Mouse (Mus musculus) MEL (cell line): Measurements from ENCODE around the gene Synpo2l. TPM values are rescaled to one million over a fixed set of nuclear protein-coding genes. Genes with fewer than 3 reads are reported as not detected.

Experiments
- DNase-seq: peaks from one replicate; pipeline ENCODE4 v3.0.0; 2011; ENCODE audit warnings: low read depth, low spot score
- H3K27ac ChIP-seq: 2 replicates; pipeline ENCODE4 v1.5.1; 2012; ENCODE audit warnings: low read depth, mild to moderate bottlenecking, control low read depth, low read length, moderate library complexity; ENCODE audit not compliant: control insufficient read depth
- H3K27me3 ChIP-seq, 2 experiments: fragments of 150-350 bp in 1 of 2; sonication (generic) in 1 of 2; 2 replicates each; pipeline ENCODE4 v1.6.1; 2012; ENCODE audit warnings: low read length in 2 of 2, mild to moderate bottlenecking in 2 of 2, improper control_type of control experiment in 1 of 2, moderate library complexity in 1 of 2; ENCODE audit not compliant: insufficient read depth in 2 of 2, control insufficient read depth in 1 of 2
- H3K36me3 ChIP-seq, 2 experiments: 2 replicates each; pipeline ENCODE4 v1.6.1; 2012 to 2014; ENCODE audit warnings: low read length in 2 of 2, improper control_type of control experiment in 1 of 2, inconsistent platforms in 1 of 2, mild to moderate bottlenecking in 1 of 2; ENCODE audit not compliant: insufficient read depth in 2 of 2, control insufficient read depth in 1 of 2
- H3K4me1 ChIP-seq, 2 experiments: fragments of 150-350 bp in 1 of 2; sonication (generic) in 1 of 2; 2 replicates each; pipeline ENCODE4 v1.6.1; 2012; ENCODE audit warnings: low read length in 2 of 2, improper control_type of control experiment in 1 of 2, mild to moderate bottlenecking in 1 of 2; ENCODE audit not compliant: insufficient read depth in 2 of 2, control insufficient read depth in 1 of 2
- H3K4me3 ChIP-seq, 2 experiments: fragments of 150-350 bp in 1 of 2; sonication (generic) in 1 of 2; 2 replicates each; pipeline ENCODE4 v1.5.1; 2012; ENCODE audit warnings: low read depth in 2 of 2, low read length in 2 of 2, mild to moderate bottlenecking in 2 of 2, moderate library complexity in 2 of 2, control low read depth in 1 of 2, improper control_type of control experiment in 1 of 2; ENCODE audit not compliant: control insufficient read depth in 1 of 2, insufficient read depth in 1 of 2
- H3K79me2 ChIP-seq: 2 replicates; pipeline ENCODE4 v1.6.1; 2012; ENCODE audit warnings: mild to moderate bottlenecking, low read length, moderate library complexity; ENCODE audit not compliant: control insufficient read depth, poor library complexity, insufficient read depth
- H3K9ac ChIP-seq: 2 replicates; pipeline ENCODE4 v1.6.1; 2012; ENCODE audit warnings: low read depth, mild to moderate bottlenecking, control low read depth, low read length, moderate library complexity; ENCODE audit not compliant: control insufficient read depth, poor library complexity, severe bottlenecking
- H3K9me3 ChIP-seq: fragments of 150-350 bp; sonication (generic); replicated peaks from 2 replicates; pipeline ENCODE4 v1.6.1; 2012; ENCODE audit warnings: mild to moderate bottlenecking, low read length, improper control_type of control experiment, moderate library complexity; ENCODE audit not compliant: insufficient read depth
- BHLHE40 ChIP-seq: IDR thresholded peaks from 2 replicates; pipeline ENCODE4 v1.6.1; 2012; ENCODE audit warnings: low read depth, mild to moderate bottlenecking, inconsistent platforms, low read length, improper control_type of control experiment, borderline replicate concordance
- CHD1 ChIP-seq: IDR thresholded peaks from 2 replicates; pipeline ENCODE4 v1.6.1; 2012; ENCODE audit warnings: low read depth, mild to moderate bottlenecking, inconsistent platforms, low read length, improper control_type of control experiment
- CHD2 ChIP-seq: IDR thresholded peaks from 2 replicates; pipeline ENCODE4 v1.6.1; 2011; ENCODE audit warnings: low read length, improper control_type of control experiment
- CTCF ChIP-seq, 3 experiments: IDR thresholded peaks in 2 of 3; conservative IDR thresholded peaks in 1 of 3; 2 replicates each; pipeline ENCODE4 v1.5.1; 2011 to 2012; ENCODE audit warnings: low read length in 3 of 3, low read depth in 2 of 3, mild to moderate bottlenecking in 2 of 3, improper control_type of control experiment in 1 of 3, inconsistent platforms in 1 of 3, mixed read lengths in 1 of 3, moderate library complexity in 1 of 3; ENCODE audit not compliant: control insufficient read depth in 1 of 3, insufficient read depth in 1 of 3, poor library complexity in 1 of 3, severe bottlenecking in 1 of 3
- E2F4 ChIP-seq: IDR thresholded peaks from 2 replicates; pipeline ENCODE4 v1.6.1; 2011; ENCODE audit warnings: low read depth, low read length, improper control_type of control experiment, borderline replicate concordance
- ELF1 ChIP-seq: IDR thresholded peaks from 2 replicates; pipeline ENCODE4 v1.6.1; 2014; ENCODE audit warnings: low read depth, mild to moderate bottlenecking, inconsistent platforms, low read length, improper control_type of control experiment, moderate library complexity
- EP300 ChIP-seq, 2 experiments: IDR thresholded peaks; 2 replicates each; pipeline ENCODE4 v1.6.1; 2011; ENCODE audit warnings: improper control_type of control experiment in 2 of 2, low read length in 2 of 2, low read depth in 1 of 2, mild to moderate bottlenecking in 1 of 2
- ETS1 ChIP-seq: IDR thresholded peaks from 2 replicates; pipeline ENCODE4 v1.6.1; 2012; ENCODE audit warnings: low read depth, mild to moderate bottlenecking, inconsistent platforms, low read length, improper control_type of control experiment, moderate library complexity
- HCFC1 ChIP-seq: IDR thresholded peaks from 2 replicates; pipeline ENCODE4 v1.6.1; 2012; ENCODE audit warnings: low read depth, mild to moderate bottlenecking, inconsistent platforms, low read length, improper control_type of control experiment, moderate library complexity
- JUND ChIP-seq: IDR thresholded peaks from 2 replicates; pipeline ENCODE4 v1.6.1; 2011; ENCODE audit warnings: low read depth, mild to moderate bottlenecking, improper control_type of control experiment, low read length
- MAFK ChIP-seq: IDR thresholded peaks from 2 replicates; pipeline ENCODE4 v1.6.1; 2011; ENCODE audit warnings: low read depth, mild to moderate bottlenecking, low read length, improper control_type of control experiment, borderline replicate concordance
- MAZ ChIP-seq: IDR thresholded peaks from 2 replicates; pipeline ENCODE4 v1.6.1; 2012; ENCODE audit warnings: low read depth, mild to moderate bottlenecking, inconsistent platforms, low read length, improper control_type of control experiment
- MXI1 ChIP-seq: IDR thresholded peaks from 2 replicates; pipeline ENCODE4 v1.6.1; 2011; ENCODE audit warnings: mild to moderate bottlenecking, low read depth, low read length, improper control_type of control experiment
- MYB ChIP-seq: IDR thresholded peaks from 2 replicates; pipeline ENCODE4 v1.6.1; 2011; ENCODE audit warnings: mild to moderate bottlenecking, low read depth, low read length, improper control_type of control experiment
- MYC ChIP-seq: IDR thresholded peaks from 2 replicates; pipeline ENCODE4 v1.6.1; 2011; ENCODE audit warnings: low read depth, mild to moderate bottlenecking, low read length, improper control_type of control experiment, moderate library complexity
- NELFE ChIP-seq: IDR thresholded peaks from 2 replicates; pipeline ENCODE4 v1.6.1; 2011; ENCODE audit warnings: low read depth, low read length, improper control_type of control experiment
- NRF1 ChIP-seq: IDR thresholded peaks from 2 replicates; pipeline ENCODE4 v1.6.1; 2014; ENCODE audit warnings: low read depth, mild to moderate bottlenecking, inconsistent platforms, low read length, improper control_type of control experiment, moderate library complexity; ENCODE audit not compliant: poor library complexity, insufficient read depth, severe bottlenecking
- POLR2A ChIP-seq, 2 experiments: IDR thresholded peaks; 2 replicates each; pipeline ENCODE4 v1.6.1; 2011 to 2012; ENCODE audit warnings: low read length in 2 of 2, mild to moderate bottlenecking in 2 of 2, control low read depth in 1 of 2, improper control_type of control experiment in 1 of 2, low read depth in 1 of 2, moderate library complexity in 1 of 2; ENCODE audit not compliant: control insufficient read depth in 1 of 2, insufficient read depth in 1 of 2, poor library complexity in 1 of 2
- POLR2AphosphoS2 ChIP-seq: IDR thresholded peaks from 2 replicates; pipeline ENCODE4 v1.6.1; 2011; ENCODE audit warnings: low read length, improper control_type of control experiment
- POLR2AphosphoS5 ChIP-seq: IDR thresholded peaks from 2 replicates; pipeline ENCODE4 v1.6.1; 2012; ENCODE audit warnings: low read depth, borderline replicate concordance, mild to moderate bottlenecking, inconsistent platforms, low read length, moderate library complexity, mixed read lengths
- SIN3A ChIP-seq: IDR thresholded peaks from 2 replicates; pipeline ENCODE4 v1.6.1; 2012; ENCODE audit warnings: low read length, improper control_type of control experiment, inconsistent platforms
- SMC3 ChIP-seq: IDR thresholded peaks from 2 replicates; pipeline ENCODE4 v1.6.1; 2011; ENCODE audit warnings: low read depth, low read length, improper control_type of control experiment
- TBP ChIP-seq: IDR thresholded peaks from 2 replicates; pipeline ENCODE4 v1.8.0; 2011; ENCODE audit warnings: low read depth, low read length, improper control_type of control experiment
- TCF12 ChIP-seq: IDR thresholded peaks from 2 replicates; pipeline ENCODE4 v1.6.1; 2014; ENCODE audit warnings: low read depth, mild to moderate bottlenecking, inconsistent platforms, low read length, improper control_type of control experiment, moderate library complexity
- ZMIZ1 ChIP-seq: IDR thresholded peaks from 2 replicates; pipeline ENCODE4 v1.6.1; 2012; ENCODE audit warnings: low read depth, mild to moderate bottlenecking, inconsistent platforms, low read length, improper control_type of control experiment, moderate library complexity
- polyA plus RNA-seq, 2 experiments: library from polyadenylated mRNA; stranded (reverse) in 1 of 2; unstranded in 1 of 2; fragments of >175 nt in 1 of 2; fragments of >200 nt in 1 of 2; gene quantifications; 2 replicates each; pipeline versions ENCODE4 v1.2.1 to v1.2.4; 2012; ENCODE audit warnings: low replicate concordance in 2 of 2, low read depth in 1 of 2; ENCODE audit not compliant: insufficient read length in 2 of 2, insufficient read depth in 1 of 2, missing spikeins in 1 of 2
- total RNA-seq: library from RNA; depleted of rRNA; stranded (reverse); fragments of 300-350 nt; gene quantifications from 2 replicates; pipeline ENCODE4 v1.2.3, GENCODE M21; 2012

Gene Synpo2l
- total and polyA plus RNA-seq, 3 experiments: 0.04 to 0.06 TPM; not detected in 1

DNA sequence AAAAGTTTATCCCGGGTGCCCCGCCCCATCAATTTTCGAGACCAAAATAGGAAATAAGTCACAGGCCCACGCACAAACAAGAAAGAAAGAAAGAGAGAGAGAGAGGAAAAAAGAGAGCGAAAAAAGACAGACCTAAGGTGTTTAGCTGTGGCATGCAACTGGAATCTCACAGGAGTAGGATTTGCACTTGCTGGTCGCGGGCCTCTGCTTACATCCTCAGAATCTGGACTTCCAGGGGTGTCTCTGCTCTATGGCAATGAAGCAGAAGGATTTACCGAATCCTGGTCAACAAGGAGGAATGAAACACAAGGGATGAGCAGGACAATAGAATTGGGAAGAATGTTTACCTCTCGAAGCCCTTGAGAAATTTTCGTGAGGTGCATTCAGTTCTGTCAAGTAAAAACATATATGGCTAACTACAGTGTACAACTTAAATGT lies 26.7 kb downstream of the Synpo2l start:
- DNase-seq: peak; percentile 51
- TF ChIP-seq CHD1: peak; percentile 92; the same call in 1 of the 2 replicates
- 0 out of 2 replicates have a peak, but pooled peaks have one; percentile 40 for TF ChIP-seq JUND
- TF ChIP-seq MXI1: no peak
- H3K36me3 ChIP-seq: peaks cover 0 to 16% of the 10 kb centered on the region in 2 experiments; a peak in 2 of 4 replicates
- H3K27me3 ChIP-seq: no peaks in the 10 kb centered on the region
- H3K9ac ChIP-seq: peak overlapping the region; percentile 100
- H3K4me3 ChIP-seq: peak overlapping the region; percentile 86 to 100
- H3K79me2 ChIP-seq: peaks cover 13% of the 10 kb centered on the region
- peak overlapping the region; percentile 97 for H3K27ac ChIP-seq
- peaks cover 2 to 13% of the 10 kb centered on the region in 2 experiments; a peak in 3 of 4 replicates for H3K4me1 ChIP-seq
- H3K9me3 ChIP-seq: no peaks in the 10 kb centered on the region

DNA sequence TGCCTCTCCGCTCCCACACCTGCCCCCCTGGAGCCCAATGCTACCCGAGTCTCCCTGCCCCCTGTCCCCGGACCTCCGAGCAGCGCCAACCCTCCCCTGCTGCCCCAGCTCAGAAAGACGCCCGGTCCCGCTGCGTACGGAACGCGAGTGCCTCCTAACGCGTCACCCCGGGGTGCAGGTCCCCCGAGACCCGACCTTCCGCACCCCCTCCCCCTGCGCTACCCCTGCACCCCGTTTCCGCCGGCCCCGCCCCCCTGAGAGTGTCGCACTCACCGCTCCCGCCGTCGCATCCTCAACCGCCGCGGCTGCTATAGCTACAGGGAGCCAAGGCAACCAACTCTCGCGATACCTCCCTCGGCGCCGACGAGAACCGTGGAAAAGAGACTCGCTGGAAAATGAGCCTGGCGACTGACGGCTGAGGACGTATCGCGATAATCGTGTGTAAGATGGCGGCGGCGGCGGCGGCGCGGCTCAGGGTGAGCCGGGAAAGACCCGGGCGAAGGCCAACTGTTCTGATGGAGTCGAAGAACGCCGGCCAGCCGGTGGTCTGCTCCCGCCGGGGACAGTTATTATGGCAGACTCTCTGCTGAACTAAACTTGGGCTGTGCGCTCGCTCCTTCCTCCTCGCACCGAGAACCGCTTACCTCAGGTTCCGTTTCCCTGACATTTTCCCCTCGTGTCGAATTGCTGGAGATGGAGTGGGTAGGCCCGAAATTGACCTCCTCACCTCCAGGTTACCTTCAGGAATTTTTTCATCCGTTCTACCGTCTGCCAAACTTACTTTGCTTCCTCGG lies 27.3 kb downstream of the Synpo2l start, which contains the start of gene Usp54:
Gene Usp54 (minus strand): TSS at position 420 of the 794 bp plus-strand sequence.
- DNase-seq: peak; percentile 99
- H3K27ac ChIP-seq: peak within 1 kb of the TSS; percentile 97
- H3K9me3 ChIP-seq: no peaks in the 10 kb centered on the region
- peaks cover 0 to 14% of the 10 kb centered on the region in 2 experiments; a peak in 2 of 4 replicates for H3K36me3 ChIP-seq
- no peak for TF ChIP-seq POLR2AphosphoS5
- peak; percentile 76; the same call in 1 of the 2 replicates for TF ChIP-seq POLR2AphosphoS2
- peak; percentile 53; the same call in 1 of the 2 replicates for TF ChIP-seq TCF12
- TF ChIP-seq SIN3A: peak; percentile 84
- TF ChIP-seq MYB: peak; percentile 49; the same call in 1 of the 2 replicates
- TF ChIP-seq CTCF (IDR thresholded peaks at IDR 0.05 in 2 of 3, conservative IDR thresholded peaks at IDR 0.05 in 1 of 3; ENCODE audit: control insufficient read depth in 1 of 3, insufficient read depth in 1 of 3, low read depth in 2 of 3, low read length in 3 of 3, poor library complexity in 1 of 3, severe bottlenecking in 1 of 3): no peak
- peak; percentile 85 for TF ChIP-seq HCFC1
- TF ChIP-seq MAFK: no peak
- peak; percentile 89 for TF ChIP-seq MXI1
- TF ChIP-seq E2F4: no peak; the same call in 1 of the 2 replicates
- peak; percentile 74; the same call in 1 of the 2 replicates for TF ChIP-seq ZMIZ1
- peak in 1 of 2 experiments; percentile 22; a peak in 1 of 4 replicates for TF ChIP-seq EP300 (IDR thresholded peaks at IDR 0.05; ENCODE audit: low read depth in 1 of 2, low read length in 2 of 2)
- peak; percentile 77 for TF ChIP-seq NELFE
- peak; percentile 16; the same call in 1 of the 2 replicates for TF ChIP-seq ETS1
- no peak for TF ChIP-seq SMC3
- TF ChIP-seq NRF1: 0 out of 2 replicates have a peak, but pooled peaks have one; percentile 22
- no peak for TF ChIP-seq CHD1
- peak; percentile 97 for TF ChIP-seq CHD2
- TF ChIP-seq MYC: 0 out of 2 replicates have a peak, but pooled peaks have one; percentile 73
- TF ChIP-seq TBP: peak; percentile 75
- TF ChIP-seq ELF1: peak; percentile 91
- no peak for TF ChIP-seq BHLHE40
- TF ChIP-seq MAZ: peak; percentile 85
- TF ChIP-seq POLR2A (IDR thresholded peaks at IDR 0.05; ENCODE audit: control insufficient read depth in 1 of 2, insufficient read depth in 1 of 2, low read depth in 1 of 2, low read length in 2 of 2, poor library complexity in 1 of 2): peak; percentile 88 to 89
- TF ChIP-seq, all 39 proteins: peak for 17
- Histone ChIP-seq H3K4me3 (peak within 1 kb of the TSS; percentile 86 to 100), H3K79me2 (peaks cover 13% of the 10 kb centered on the region), H3K27me3 (no peaks in the 10 kb centered on the region), H3K4me1 (peaks cover 2 to 9% of the 10 kb centered on the region in 2 experiments; a peak in 3 of 4 replicates), H3K9ac (peak within 1 kb of the TSS; percentile 100)
